Mouse (Mus musculus) common myeloid progenitor, adult 5-6 weeks (primary cell): Measurements from ENCODE around the gene Man2a1. TPM values are rescaled to one million over a fixed set of nuclear protein-coding genes. Genes with fewer than 3 reads are reported as not detected.
A peak's percentile ranks its signal among the peaks of the same experiment; 100 is the strongest.

ENCODE experiments used
- ATAC-seq: replicated peaks from 2 replicates; pipeline ENCODE4 v1.8.0; 2016; ENCODE audit warnings: low read depth, mild to moderate bottlenecking, moderate TSS enrichment, inconsistent platforms; ENCODE audit not compliant: poor library complexity, severe bottlenecking
- total RNA-seq: library from RNA; stranded (forward); fragments of 200-1000, 187-1606 nt; gene quantifications from 2 replicates; pipeline ENCODE4 v1.2.3, GENCODE M21; 2017

Gene Man2a1
- total RNA-seq, 1 experiment from 2014 or later: 21.5 TPM

DNA sequence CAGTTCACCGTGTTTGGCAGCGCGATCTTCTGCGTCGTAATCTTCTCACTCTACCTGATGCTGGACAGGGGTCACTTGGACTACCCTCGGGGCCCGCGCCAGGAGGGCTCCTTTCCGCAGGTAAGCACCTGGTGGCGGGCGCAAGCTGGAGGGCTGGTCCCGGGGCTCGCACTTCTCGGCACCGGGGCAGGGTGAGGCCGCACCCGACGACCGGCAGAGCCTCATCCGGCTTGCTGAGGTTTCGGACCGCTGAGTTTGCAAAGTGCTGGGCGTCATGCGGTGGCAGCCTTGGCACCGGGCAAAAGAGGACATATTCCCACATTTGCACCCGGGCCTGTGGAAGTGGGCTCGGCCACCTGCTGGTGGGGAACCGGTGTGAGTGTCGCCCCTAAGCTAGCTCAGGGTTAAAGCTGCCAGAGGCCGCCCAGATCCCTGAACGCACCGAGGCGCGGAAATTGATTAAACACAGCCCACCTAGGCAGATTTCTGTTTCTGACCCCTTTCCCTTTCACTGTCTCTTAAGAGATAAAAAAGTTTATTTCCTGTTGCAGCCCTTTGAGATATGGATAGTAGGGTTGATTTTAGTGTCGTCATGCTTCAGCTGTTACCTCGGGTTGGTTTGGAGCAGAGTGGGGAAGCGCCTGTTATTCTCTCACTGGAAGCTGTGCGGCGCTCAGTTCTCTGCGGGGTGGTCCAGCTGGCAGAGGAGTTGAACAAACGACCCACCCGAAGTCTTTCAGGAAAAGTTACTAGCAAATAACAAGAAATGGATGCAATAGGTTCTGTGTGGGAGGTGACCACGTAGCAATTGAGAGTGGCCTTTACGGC is 1.4 kb downstream of the Man2a1 start:
- peak; percentile 48 for ATAC-seq

DNA sequence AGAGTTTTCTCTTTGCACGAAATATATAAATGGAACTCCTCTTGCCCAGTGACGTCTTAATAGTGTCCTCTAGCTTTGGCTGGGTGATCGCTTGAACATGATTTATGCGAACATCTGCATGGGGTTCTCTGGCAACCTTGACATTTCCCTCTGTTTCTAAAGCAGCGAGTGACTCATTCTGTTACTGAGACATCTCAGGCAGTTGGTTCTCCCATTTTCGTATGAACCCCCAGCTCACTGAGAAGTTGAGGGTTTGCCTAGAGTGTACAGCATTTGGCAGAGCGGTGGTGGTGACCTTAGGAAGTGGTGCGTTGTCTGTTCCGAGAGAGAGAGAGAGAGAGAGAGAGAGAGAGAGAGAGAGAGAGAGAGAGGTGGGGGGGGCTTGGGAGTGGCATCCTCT is 2.6 kb downstream of the Man2a1 start:
- ATAC-seq: no peak

DNA sequence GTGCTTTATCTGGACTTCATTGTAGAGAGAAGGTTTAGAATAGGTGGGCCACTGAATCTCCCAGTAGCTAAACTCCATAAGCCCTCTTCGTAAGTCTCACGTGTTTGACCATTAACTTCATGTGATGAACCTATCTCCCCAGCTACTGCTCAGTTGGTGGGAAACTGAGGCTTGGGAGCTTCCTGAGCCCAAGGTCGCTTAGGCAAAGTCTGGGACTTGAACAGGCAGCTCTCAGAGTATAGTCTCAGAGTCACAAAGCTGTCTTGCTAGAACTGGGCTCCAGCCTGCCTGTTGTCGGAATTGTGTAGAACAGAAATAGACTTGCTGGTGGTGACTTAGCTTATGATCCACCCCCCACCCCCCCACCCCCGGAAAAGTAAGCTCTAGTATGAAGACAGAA is 3.0 kb downstream of the Man2a1 start:
- no peak for ATAC-seq

DNA sequence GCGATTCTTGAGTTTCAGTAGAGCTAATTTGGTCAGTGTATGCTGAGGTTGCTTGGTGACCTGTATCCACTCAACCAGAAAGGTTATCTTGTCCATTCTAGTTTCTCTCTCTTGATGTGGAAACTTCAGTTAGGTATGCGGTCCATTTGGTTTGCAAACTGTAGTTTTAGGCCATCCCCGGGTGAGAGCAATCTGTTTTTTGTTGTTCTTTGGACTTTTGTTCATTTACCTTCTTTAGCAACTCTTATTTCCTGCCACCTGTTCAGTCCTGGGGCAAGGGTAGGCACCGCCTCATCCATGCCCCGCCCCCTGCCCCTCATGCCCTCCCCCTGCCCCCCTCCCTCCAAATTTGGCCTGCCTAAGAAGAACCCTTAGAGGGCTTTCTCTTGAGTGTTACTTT is 3.6 kb downstream of the Man2a1 start:
- no peak for ATAC-seq

DNA sequence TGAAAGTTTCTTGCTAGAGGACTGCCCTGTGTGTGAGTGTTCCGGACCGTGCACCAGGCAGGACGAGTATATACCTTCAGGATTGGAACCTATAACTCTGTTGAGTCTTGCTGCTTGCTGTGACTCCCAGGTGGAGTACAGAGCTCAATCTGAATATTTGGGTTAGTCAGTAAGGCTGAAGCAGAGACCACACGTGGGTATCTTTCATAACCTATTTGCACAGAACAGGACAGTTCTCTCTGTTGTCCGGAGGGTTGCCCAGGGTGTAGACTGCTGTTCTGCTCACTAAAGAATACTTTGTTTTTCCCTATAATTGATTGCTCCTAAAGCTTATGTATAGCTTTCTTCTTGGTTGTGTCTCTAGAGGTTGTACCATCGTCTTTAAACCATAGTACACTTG is 7.7 kb downstream of the Man2a1 start:
- no peak for ATAC-seq

DNA sequence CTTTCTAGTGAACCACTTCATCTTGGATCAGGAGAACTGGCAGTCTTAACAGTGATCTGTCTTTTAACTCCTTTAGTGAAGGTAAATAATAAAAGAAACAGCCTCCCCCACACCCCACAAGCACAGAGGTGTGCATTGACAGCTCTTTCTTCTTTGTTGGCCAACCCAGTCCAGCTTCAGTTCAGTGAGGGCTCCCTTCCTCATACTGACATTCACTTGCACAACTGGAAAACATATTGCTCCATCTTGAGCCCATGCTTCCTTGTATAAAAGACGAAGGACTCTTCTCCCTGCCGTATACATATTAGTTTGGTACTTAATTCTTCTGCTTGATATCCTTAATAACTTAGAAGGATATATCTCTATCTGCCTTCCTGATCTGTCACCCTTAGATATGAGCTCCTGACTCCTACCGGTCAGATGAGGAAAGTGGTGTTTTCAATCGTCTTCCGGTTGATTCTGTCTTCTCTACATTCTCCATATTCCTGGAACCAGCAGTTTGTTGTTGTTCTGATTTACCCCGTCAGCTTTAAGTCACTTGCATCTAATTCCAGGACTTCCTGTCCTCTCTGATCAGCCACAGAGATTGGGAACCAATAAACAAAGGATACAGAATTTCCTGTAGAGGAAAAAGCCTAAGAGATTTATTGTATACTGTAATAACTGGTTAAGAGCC is 8.5 kb downstream of the Man2a1 start:
- ATAC-seq: no peak

DNA sequence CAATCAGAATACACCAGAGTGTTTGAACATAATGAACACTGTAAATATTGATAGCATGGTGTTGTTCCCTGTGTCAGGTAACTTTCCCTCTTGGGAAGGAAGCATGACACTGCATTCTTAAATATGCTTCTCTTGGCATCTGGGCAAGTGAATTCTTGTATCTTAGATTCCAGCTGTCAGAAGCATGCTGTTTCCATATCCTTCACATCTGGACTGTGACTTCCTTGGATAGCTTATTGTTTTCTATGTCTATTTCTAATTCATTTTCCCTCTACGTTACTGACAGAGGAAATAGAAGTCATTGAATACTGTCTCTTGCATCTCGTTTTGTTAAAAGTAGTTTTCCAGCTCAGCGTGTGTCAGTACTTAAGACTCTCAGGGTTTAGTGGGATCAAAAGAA is 9.2 kb downstream of the Man2a1 start:
- no peak for ATAC-seq

DNA sequence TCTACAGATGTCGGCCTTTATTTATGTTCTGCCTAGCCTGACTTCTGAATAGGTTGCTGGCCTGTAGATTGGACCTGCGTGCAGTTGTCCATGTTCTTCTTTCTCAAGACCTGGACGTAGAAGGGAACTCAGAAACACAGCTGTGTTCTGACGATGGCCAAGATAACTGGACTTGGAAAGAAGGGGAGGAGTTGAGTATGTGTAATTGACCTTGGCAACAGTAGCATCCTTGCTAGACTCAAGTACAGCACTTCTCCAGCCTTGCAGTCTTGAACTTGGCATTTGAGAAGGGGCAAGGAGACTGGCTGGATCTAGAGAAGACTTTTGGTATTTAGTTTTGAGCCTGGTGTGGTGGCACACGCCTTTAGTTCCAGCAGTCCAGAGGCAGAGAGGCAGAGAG is 10.9 kb downstream of the Man2a1 start:
- no peak for ATAC-seq

DNA sequence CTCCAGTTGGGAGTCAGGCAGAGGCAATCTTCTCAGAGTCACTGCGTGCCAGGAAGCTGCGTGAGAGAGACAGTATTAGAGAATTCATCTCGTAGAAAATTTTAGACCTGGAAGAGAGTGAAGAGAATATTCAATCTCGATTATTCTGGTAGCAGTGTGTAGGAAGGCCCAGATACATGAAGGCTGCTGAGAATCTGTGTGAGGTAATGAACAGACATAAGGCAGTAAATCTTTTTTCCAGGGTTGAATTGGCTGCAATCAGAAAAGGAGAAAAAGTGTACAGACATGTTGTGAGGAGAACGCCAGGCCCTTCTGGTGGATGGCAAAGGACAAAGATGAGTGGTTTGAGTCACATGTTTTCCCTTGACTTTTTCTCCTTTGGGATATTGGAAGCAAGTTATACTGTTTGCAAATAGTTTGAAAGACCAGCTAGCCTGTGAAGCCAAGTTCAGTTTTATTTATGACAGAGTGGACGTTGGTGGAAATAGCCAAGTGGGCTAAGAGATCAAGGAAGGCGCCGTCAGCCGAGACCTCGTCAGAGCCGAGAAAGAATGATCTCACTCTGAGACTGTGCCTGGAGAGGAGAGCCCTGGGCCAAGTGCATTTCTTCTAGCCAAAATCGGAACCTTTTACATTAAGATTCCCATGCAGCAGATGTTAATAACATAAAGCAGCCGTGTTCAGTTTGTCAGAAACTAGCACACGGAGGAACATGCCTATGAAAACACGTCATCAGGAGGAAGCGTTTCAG is 11.8 kb downstream of the Man2a1 start:
- no peak for ATAC-seq

DNA sequence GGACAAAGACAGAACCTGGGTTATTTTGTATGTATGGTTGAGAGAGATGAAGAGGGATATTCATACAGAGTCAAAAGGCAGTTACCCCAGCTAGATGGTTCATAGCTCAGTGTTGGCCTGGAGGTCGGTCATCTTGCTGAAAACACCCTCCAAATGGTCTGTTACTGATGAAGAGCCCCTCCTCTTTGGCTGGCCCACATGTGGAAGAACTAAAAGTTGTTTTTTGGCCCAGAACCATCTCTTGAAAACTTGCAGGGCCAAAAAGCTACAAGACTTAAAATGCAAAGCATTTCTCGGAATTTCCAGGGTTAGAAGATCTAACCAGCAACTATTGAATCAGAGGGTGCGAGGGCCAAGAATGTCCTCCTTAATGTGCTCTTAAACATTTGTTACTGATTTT is 12.4 kb downstream of the Man2a1 start:
- ATAC-seq: no peak

DNA sequence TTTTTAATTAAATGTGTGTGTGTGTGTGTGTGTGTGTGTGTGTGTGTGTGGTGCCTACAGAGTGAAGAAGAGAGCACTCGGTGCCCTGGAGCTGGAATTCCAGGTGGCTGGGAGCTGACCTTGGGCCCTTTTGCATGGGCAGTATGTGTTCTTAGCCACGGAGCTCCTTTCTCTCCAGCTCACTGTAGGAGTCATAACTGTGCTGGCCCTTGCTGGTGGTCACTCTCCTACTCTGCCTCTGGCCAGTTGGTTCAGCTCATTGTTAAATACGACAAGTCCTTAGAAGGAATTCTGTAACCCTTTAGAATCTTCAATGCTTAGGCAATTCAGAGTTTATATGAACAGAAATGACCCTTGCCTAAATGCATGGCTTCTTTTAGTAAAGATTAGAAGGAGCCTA is 12.8 kb downstream of the Man2a1 start:
- no peak for ATAC-seq

DNA sequence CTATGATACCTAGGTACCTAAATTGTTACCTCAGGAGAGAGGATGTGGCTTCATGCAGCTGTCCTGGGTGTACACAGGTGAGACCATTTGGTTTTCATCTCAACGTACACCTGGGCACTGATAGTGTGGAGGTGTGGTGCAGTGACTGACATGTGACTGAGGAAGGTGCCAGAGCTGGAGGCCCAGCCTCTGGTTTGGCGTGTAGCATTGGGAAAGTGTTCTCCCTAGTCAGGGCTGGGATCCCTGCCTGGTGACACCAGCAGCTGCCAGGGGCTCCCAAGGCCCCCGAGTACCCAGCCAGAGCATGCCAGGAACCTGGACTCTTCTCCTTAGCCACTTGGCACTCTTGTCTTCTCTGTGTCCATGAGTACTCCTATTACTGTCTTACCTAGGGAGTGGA is 14.3 kb downstream of the Man2a1 start:
- ATAC-seq: no peak

DNA sequence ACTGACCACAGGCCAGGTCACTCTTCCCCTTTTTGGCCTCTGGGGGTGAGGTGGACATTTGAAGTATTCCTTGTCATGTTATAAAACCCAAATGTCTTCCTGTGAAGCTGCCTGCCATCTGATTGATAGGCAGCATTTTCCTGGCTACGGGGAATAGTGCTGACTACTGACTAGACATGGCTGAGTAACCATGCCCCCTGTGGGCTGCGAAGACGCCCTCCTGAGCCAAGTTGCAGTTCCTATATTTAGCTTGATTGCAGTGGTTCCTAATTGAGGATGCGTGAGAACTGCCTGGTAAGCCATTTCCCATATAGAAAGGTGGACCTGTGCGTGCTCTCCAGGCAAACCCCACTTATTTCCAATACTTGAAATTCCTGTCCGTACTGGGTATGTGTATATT is 14.9 kb downstream of the Man2a1 start:
- ATAC-seq: peak; percentile 37; the same call in 1 of the 2 replicates

DNA sequence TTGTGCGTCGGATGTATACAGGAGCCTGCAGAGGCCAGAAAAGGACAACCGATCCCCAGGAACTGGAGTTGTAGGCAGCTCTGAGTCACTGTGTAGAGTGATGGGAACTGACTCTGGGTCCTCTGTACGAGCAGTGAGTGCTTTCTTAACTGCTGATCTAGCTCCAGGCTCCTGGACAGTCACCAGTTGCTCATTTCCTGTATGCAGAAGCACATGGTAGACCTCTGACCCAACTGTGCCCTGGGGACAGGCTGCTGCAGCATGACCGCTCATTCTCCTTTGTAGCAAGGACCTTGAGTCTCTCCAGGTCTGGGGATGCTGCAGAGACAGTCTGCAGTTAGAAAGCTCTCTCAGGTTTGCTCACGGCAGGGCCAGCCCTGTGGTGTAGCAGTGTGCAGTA is 15.7 kb downstream of the Man2a1 start:
- no peak for ATAC-seq

DNA sequence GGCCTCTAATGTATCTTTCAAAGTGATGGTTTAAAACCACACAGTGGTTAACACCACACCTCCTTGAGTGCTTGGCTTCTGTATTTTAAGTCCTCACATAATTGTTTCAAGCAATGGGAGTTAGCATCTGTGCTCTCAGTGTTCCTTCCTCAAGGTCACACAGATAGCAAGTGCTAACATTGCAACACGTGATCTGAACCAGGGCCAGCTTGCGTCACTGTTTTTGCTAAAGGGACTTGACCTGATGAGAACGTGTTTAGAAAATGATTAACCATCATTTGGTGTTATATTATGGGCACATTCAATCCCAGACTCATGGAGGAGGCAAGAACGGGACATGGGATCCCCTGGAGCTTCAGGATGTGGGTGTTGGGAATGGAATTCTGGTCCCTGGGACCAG is 17.3 kb downstream of the Man2a1 start:
- 0 out of 2 replicates have a peak, but pooled peaks have one; percentile 10 for ATAC-seq

DNA sequence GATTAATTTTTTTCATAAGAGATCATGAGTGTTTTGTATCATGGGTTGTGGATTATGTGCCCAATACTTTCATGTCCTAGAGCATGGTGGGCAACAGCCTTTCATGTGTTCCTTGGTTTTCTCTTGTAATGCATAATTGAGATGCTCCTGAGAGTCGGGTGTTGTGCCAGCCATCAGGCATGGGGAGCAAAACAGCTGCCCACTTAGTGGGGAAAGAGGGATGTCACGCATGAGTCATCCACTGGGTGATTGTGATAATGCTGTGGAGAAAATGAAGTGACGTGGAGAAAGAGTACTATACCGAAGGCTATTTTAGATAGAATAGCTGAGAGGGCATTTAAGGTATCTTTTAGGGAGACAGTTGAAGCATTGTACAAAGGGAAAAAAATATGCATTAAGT is 18.5 kb downstream of the Man2a1 start:
- no peak for ATAC-seq

DNA sequence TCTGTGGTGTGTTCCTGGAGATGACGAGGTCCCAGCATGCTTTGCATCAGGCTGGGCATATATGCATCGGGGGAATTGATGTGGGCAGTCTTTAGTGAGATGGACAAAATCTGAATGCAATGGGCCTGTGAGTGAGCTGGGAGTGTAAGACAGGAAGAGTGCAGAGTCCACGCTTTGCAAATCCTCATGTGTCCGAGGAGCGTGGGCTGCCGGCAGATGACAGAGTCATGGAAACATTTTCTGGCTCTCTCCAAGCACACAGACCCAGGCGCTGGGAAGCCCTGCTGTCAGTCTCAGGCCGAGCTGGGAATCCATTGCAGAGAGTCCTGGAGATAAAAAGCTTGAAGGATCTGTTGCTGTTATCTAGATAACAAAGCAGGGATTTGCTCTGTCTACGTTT is 19.6 kb downstream of the Man2a1 start:
- ATAC-seq: no peak

DNA sequence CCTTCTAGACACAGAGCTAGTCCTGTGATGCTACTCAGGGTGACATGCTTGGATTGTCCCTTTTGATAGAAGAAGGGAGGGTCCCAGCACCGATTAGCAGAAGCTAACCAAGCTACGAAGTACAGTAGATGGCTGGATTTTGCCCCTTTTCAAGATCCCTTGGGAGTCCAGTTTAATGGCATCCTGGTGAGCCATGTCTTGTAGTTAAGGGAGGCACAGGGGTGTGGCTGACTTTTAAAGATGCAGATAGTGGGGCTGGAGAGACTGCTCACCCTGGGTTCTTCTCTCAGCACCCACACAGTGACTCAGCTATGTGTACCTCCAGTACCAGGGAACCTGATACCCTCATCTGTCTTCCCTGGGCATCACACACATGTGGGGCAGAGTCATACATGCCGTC is 20.1 kb downstream of the Man2a1 start:
- no peak for ATAC-seq

DNA sequence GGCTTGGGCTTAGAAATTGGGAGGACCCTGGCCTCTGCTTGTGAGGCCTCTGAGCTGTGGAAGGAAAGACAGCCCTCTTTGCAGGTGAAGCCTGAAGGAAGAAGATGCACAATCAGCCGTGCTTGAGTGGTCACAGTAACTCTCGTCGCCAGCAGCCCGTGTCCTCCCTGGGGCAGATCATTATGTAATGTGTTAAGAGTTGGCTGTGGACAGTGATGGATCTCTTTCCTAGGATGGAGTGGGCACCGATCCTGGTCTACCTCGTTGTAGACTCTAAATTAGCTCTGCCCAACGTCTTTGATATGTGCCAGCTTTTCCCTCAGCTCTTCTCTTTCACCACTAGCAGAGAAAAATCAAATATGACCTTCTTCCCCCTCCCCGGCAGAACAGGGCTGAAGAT is 20.7 kb downstream of the Man2a1 start:
- ATAC-seq: no peak

DNA sequence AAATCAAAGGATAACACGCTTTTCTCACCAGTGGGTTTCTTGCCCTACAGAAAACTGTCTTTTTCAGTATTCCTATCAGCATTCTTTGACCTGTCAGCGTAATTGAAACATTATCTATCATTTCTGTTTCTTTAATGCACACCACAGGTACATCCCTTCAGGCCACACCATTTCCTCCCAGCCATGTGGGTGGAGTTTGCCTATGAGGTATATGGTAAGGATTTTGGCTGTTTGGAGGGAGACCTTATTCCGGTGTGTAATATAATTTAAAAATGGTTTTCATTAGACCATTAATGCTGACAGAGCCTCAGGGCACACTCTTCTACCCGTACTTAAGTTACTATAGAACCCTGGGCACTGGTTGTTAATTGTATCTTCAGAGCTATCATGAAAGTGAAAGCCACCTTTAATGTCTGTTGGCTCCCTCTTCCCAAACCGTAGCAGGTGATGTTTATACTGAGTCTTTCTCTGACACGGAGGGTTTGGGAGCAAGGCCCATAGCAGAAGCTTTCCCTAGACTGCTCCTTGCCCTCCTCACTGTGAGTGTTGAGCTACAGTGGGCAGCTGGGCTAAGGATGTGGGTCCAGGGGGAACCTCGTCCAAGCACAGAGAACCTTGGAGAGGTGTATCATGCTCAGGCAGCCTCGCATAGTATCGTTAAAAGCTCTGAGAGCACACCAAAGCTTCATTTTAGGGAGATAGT is 21.3 kb downstream of the Man2a1 start:
- ATAC-seq: 0 out of 2 replicates have a peak, but pooled peaks have one; percentile 5
